Mouse (Mus musculus) inflammation-experienced regulatory T-cells, adult 6 months (primary cell): ENCODE data around the gene Ninj1. TPM values are rescaled to one million over a fixed set of nuclear protein-coding genes. Genes with fewer than 3 reads are reported as not detected.

Experiments
- ATAC-seq: one replicate; pipeline ENCODE4 v1.8.0; 2017
- polyA plus RNA-seq, 3 experiments: library from polyadenylated mRNA; unstranded; fragments of 100-300 nt; shearing (Covaris generic); gene quantifications; one replicate each; pipeline ENCODE4 v1.2.1; 2017

The Ninj1 gene
- polyA plus RNA-seq: 10 to 100 TPM; 19.6 to 30.9 (median 29.4) TPM

DNA sequence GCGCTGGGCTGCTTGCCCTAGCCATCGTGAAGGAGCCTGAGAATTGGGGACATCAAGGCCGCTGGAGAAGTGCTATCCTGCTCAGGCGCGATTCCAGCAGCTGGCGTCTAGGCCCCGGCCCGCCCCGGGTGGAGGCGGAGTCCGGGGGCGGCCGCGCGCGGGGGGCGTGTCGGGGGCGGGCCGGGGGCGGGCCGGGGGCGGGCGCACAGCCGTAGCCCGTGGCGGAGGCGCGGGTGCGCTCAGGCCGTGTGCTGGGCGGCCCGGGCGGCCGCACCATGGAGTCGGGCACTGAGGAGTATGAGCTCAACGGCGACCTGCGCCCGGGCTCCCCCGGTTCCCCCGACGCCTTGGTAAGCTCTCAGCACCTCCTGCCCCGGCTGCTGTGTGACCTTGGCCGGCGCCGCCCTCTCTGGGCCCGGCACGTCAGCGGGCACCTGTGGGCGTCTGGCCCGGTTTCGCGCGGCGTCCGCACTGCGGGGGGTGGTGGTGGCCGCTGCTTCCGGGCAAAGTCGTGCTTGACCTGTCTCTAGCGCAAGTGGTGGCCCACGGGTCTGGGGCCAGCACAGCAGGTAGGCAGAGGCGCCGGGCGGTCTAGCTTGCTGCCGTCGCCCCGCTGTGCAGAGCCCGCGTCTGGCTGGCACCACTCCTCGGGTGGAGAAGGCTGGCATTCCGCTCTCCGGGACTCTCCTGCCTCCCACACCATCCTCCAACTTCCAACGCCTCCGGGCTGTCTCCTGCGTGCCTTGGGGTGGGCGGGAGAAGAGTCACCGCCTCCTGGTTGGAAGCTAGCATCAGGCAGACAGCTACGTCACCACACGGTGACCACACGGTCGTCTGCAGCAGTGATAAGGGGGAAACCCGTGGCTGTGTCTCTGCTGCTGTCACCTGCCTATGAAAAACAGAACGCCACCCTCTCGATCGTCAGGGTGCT lies at the start of gene Ninj1:
Ninj1 (plus strand) TSS at position 198 of the 931 bp plus-strand sequence.
- ATAC-seq: peak; percentile 91

DNA sequence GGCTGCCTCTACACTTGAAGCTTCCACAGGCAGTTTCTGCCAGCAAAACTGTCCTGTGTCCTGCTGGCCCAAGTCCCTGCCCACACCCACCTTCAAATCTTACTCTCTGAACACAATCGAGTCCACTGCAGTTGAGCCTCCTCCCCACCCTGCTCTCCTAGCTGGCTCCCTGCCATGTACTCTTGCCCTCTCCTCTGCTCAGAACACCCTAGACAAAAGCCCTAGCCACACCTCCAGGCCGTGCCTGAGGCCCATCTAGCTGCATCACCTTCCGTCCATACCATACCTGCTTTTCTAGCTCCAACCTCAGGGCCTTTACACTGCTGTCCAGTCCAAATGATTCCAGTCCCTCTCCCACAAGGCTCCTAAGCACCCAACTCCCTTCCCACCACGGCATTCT lies 46.7 kb upstream of the Ninj1 start:
- no peak for ATAC-seq

- no peak for ATAC-seq
Measured at GRCm38 (mm10) chr13:49142396-49142795, 44.9 kb upstream of the Ninj1 start.

DNA sequence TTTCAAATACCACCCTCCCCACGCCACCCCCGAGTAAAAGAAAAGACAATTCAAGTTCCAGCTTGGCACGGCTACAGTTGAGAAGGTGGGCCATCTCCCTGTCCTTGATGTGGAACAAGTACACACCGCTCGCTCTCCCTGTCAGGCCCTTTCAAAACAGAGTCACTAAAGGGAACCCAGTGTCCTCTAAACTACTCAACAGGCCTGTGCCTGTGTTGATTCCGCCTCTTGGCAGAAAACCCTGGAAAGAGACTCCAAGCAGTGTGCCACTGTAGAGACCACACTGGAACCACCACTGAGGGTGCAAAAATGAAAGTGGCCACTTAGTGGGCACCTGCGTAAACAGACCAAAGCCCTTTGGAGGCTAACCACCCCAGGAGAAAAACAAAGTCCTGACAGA lies 44.0 kb upstream of the Ninj1 start:
- no peak for ATAC-seq

DNA sequence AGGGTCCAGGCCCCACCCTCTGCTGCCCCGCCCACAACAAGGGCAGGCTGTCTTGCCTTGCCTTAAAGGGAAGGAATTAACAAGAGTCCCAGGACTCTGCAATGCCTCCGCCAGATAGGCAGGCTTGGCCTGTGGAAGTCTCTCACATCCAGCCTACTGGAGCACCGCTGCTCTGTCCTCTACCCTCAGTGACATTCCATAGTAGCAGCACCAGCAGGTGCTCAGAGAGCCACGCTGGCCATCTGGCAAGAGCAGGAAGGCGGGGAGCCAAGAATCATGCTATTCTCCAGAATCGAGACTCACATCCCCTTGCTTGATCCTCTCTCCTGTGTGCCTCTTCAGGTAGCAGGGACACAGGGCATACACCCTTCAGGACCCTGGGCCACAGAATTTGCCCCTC lies 42.8 kb upstream of the Ninj1 start:
- ATAC-seq: no peak

- ATAC-seq: no peak
Measured at GRCm38 (mm10) chr13:49145396-49145795, 41.9 kb upstream of the Ninj1 start.

- no peak for ATAC-seq
Measured at GRCm38 (mm10) chr13:49146040-49146697, 41.1 kb upstream of the Ninj1 start.

DNA sequence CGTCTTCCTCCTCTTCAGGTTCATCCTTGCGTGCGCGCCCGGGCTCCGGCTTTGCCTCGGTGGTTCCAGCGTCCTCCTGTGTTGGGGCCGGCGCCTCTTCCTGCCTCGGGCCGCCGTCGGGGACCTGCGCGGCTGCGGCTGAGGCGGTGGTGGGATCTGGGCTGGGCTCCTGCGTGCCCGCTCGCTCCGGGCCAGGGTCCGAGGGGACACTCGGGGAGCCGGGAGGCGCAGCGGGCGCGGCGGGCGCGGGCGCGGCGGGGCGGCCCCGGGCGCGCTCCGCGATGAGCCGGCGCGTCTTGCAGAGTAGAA lies 40.6 kb upstream of the Ninj1 start:
- ATAC-seq: no peak

GRCm38 (mm10) chr13:49147007-49147857 lies 40.1 kb upstream of the Ninj1 start:
- no peak for ATAC-seq

DNA sequence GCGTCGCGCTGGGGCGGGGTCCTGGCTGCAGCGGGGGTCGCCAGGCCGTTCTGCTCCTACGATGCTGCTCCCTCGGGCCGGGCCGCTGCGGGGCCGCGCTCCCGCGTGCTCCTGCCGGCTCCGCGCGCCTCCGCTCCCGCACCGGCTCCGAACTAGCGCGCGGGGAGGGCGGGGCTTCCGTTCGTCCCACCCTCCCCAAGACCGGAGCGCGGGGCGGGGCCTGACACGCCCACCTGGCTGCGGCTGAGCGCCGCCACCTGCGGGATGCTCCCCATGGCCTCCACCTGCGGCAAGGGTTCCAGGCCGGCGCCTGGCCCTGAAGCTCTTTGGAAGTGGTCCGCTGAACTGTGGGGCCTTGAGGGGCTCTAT lies 39.4 kb upstream of the Ninj1 start, which contains the start of gene Wnk2:
Wnk2 (minus strand) TSS at position 157 of the 369 bp plus-strand sequence.
- ATAC-seq: peak; percentile 65

GRCm38 (mm10) chr13:49148687-49149086 lies 38.6 kb upstream of the Ninj1 start:
- no peak for ATAC-seq

- ATAC-seq: no peak
Measured at GRCm38 (mm10) chr13:49154028-49154427, 33.3 kb upstream of the Ninj1 start.

DNA sequence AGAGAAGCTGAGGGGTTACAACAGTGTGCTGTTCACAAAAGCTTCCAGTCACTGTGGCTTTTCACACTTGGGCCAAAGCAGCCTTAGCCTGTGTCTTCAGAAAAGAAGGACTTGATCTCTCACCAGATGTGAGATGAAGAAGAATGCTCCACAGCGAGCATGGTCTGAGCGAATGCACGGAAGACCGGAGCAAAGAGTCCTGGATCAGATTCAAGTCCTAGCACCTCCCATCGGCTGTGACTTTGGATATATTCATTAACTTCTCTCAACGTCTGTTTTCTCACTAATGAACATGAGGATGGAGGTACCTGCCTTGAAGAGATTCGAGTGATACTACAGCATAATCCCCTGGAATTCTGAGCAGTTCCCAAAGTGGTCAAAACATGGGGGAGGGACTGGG lies 32.7 kb upstream of the Ninj1 start:
- no peak for ATAC-seq

DNA sequence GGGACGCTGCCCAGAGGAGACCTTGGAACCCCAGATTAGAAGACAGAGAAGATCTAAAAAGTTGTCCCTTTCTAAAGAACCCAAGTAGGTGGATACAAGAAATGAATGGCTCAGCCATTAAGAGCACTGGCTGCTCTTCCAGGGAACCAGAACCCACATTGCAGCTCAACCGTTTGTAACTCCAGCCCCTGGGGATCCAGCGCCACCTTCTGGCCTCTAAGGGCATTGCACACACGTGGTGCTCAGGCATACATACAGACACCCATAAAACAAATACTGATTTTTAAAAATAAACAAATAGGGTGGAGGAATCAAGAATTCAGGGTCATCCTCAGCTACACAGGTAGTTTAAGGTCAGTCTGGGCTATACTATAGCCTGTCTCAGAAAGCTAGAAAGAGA lies 30.6 kb upstream of the Ninj1 start:
- ATAC-seq: no peak

GRCm38 (mm10) chr13:49158040-49158713 lies 29.1 kb upstream of the Ninj1 start:
- no peak for ATAC-seq

GRCm38 (mm10) chr13:49161236-49161635 lies 26.0 kb upstream of the Ninj1 start:
- ATAC-seq: no peak

- ATAC-seq: no peak
Measured at GRCm38 (mm10) chr13:49162722-49163121, 24.6 kb upstream of the Ninj1 start.

DNA sequence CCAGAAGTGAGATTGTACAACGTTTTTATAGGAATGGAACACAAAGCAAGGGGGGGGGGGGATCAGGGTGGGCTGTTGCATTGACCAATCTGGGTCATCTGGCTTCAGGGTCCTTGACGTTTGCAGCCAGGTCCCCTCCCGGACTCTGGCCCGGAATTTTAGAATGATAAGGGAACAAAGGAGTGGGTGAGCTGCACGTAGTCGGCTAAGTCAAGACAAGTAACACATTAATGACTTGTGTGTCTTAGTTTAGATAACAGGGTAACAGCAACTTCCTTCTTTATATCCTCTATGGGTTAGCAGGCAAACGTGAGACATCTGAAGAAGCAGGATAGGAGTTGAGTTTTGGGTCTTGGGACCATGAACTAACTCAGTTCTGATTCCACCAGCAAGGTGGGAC lies 23.6 kb upstream of the Ninj1 start:
- ATAC-seq: no peak

- no peak for ATAC-seq
Measured at GRCm38 (mm10) chr13:49167081-49167480, 20.2 kb upstream of the Ninj1 start.

GRCm38 (mm10) chr13:49169448-49170207 lies 17.7 kb upstream of the Ninj1 start:
- ATAC-seq: no peak

DNA sequence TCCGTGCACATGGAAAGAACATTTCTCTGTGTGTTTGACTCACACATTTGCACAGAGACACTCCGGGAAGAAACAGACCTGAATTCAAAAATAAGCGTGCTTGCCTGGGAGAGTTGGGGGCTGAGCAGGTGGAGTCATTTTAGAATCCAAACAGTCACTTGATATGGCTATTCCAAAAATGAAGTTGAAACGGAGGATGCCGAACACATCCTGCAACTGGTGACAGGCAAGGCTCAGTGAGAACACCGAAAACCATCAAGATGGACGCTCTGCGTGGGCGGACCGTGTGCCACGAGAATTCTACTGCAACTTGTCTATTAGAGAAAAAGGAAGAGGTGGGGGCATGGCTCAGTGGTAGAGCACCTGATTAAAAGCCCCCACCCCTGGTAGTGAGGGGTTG lies 16.7 kb upstream of the Ninj1 start:
- no peak for ATAC-seq

GRCm38 (mm10) chr13:49171729-49172128 lies 15.6 kb upstream of the Ninj1 start:
- ATAC-seq: no peak
